Mouse (Mus musculus) left cerebral cortex, adult 18-20 months (tissue): ENCODE data around the gene Smim14. TPM values are rescaled to one million over a fixed set of nuclear protein-coding genes. Genes with fewer than 3 reads are reported as not detected.
"Not testable (repeated sequence)": the region's sequence is repeated elsewhere in the genome, so short reads cannot be mapped to it uniquely, and the experiment has no call there.

Experiments used
- DNase-seq, 2 experiments: peaks; one replicate each; pipeline ENCODE4 v3.0.0; 2021 to 2022; ENCODE audit warnings: low spot score in 2 of 2, mixed read lengths in 1 of 2
- long read RNA-seq, 2 experiments: library from polyadenylated mRNA; stranded (forward); transcript quantifications; one replicate each; pipeline ENCODE4 v2.0.0; 2021
- total RNA-seq, 2 experiments: library from RNA; stranded (reverse); gene quantifications; 2 replicates each; pipeline ENCODE4 v1.2.3; 2021

Smim14 gene
- 100 to 1,000 TPM; 158 to 178 TPM for total RNA-seq
- long read RNA-seq, experiment 1, full-length matches to known transcripts = 131 of 251 reads
- long read RNA-seq, experiment 1, partial matches to known transcripts = 45 of 251 reads
- long read RNA-seq, experiment 1, other reads (novel, unspliced or antisense) = 75 of 251 reads
- long read RNA-seq, experiment 2, full-length matches to known transcripts = 107 of 184 reads
- long read RNA-seq, experiment 2, partial matches to known transcripts = 45 of 184 reads
- long read RNA-seq, experiment 2, other reads (novel, unspliced or antisense) = 32 of 184 reads

GRCm38 (mm10) chr5:65536751-65537419 lies at the start of gene Smim14, which contains the start of gene Ube2k:
Gene Smim14, minus strand, starts transcription at chr5:65537184.
Gene Ube2k, plus strand, starts transcription at chr5:65537233.
- peak; percentile 91 to 95 for DNase-seq

- DNase-seq = no peak
Observed at GRCm38 (mm10) chr5:65586291-65586690, 49.3 kb upstream of the Smim14 start.

- no peak for DNase-seq
Observed at GRCm38 (mm10) chr5:65578545-65578944, 41.6 kb upstream of the Smim14 start.

GRCm38 (mm10) chr5:65575896-65576295 lies 38.9 kb upstream of the Smim14 start:
- DNase-seq = no peak

- no peak for DNase-seq
Observed at GRCm38 (mm10) chr5:65574876-65575275, 37.9 kb upstream of the Smim14 start.

GRCm38 (mm10) chr5:65565486-65565885 lies 28.5 kb upstream of the Smim14 start:
- no peak for DNase-seq

GRCm38 (mm10) chr5:65561125-65561893 lies 24.3 kb upstream of the Smim14 start:
- no peak for DNase-seq

GRCm38 (mm10) chr5:65557109-65557508 lies 20.1 kb upstream of the Smim14 start:
- no peak for DNase-seq

GRCm38 (mm10) chr5:65549677-65550076 lies 12.7 kb upstream of the Smim14 start:
- no peak for DNase-seq

- DNase-seq = no peak
Observed at GRCm38 (mm10) chr5:65544616-65545015, 7.6 kb upstream of the Smim14 start.

- no peak for DNase-seq
Observed at GRCm38 (mm10) chr5:65543491-65543890, 6.5 kb upstream of the Smim14 start.

GRCm38 (mm10) chr5:65541889-65542288 lies 4.9 kb upstream of the Smim14 start:
- DNase-seq = no peak

- no peak for DNase-seq
Observed at GRCm38 (mm10) chr5:65539786-65540185, 2.8 kb upstream of the Smim14 start.

- DNase-seq = no peak
Observed at GRCm38 (mm10) chr5:65538829-65539228, 1.8 kb upstream of the Smim14 start.

GRCm38 (mm10) chr5:65538121-65538520 lies 1.1 kb upstream of the Smim14 start:
- no peak for DNase-seq

GRCm38 (mm10) chr5:65537420-65538071 lies 562 bp upstream of the Smim14 start:
- peak; percentile 9 to 22 for DNase-seq

- DNase-seq = not testable (repeated sequence)
Observed at GRCm38 (mm10) chr5:65536068-65536465, 917 bp downstream of the Smim14 start.

GRCm38 (mm10) chr5:65535457-65536067 lies 1.4 kb downstream of the Smim14 start:
- DNase-seq = no peak

GRCm38 (mm10) chr5:65534496-65534895 lies 2.5 kb downstream of the Smim14 start:
- DNase-seq = no peak

- no peak for DNase-seq
Observed at GRCm38 (mm10) chr5:65531283-65531682, 5.7 kb downstream of the Smim14 start.
